Mouse (Mus musculus): Measurements from ENCODE around the gene Slc30a4. TPM values are rescaled to one million over a fixed set of nuclear protein-coding genes. Genes with fewer than 3 reads are reported as not detected.

The Slc30a4 gene
- total RNA-seq, 2 experiments from 2014 or later, result 1.5 TPM; not detected in 1

Other genes with a start within 250 kb of the Slc30a4 start
- gene Gm14085, start 217.7 kb downstream of the Slc30a4 start, total RNA-seq (2015; ENCODE audit: low replicate concordance), result 1.3 and 3.2 TPM in 2 replicates
- 0.98 and 1.3 TPM in 2 replicates for gene Gm14085, start 217.7 kb downstream of the Slc30a4 start, total RNA-seq (2017; ENCODE audit: low replicate concordance)
- gene Gatm, start 91.4 kb downstream of the Slc30a4 start, total RNA-seq (2015; ENCODE audit: low replicate concordance), result 30.6 and 32.3 TPM in 2 replicates
- 19.6 and 21.6 TPM in 2 replicates for gene Gatm, start 91.4 kb downstream of the Slc30a4 start, total RNA-seq (2017; ENCODE audit: low replicate concordance)
- 12.6 and 13.4 TPM in 2 replicates for gene AA467197, start 65.7 kb downstream of the Slc30a4 start, total RNA-seq (2015; ENCODE audit: low replicate concordance)
- 2.4 and 14.6 TPM in 2 replicates for gene AA467197, start 65.7 kb downstream of the Slc30a4 start, total RNA-seq (2017; ENCODE audit: low replicate concordance)
- gene Bloc1s6, start 35.8 kb upstream of the Slc30a4 start, total RNA-seq (2015; ENCODE audit: low replicate concordance), result 5.8 and 6.7 TPM in 2 replicates
- gene Bloc1s6, start 35.8 kb upstream of the Slc30a4 start, total RNA-seq (2017; ENCODE audit: low replicate concordance), result 8.6 and 29.0 TPM in 2 replicates
- gene Sqor, start 62.6 kb upstream of the Slc30a4 start, total RNA-seq (2015; ENCODE audit: low replicate concordance), result 19.1 and 28.9 TPM in 2 replicates
- 23.1 and 24.3 TPM in 2 replicates for gene Sqor, start 62.6 kb upstream of the Slc30a4 start, total RNA-seq (2017; ENCODE audit: low replicate concordance)